Mouse (Mus musculus) forebrain, embryonic 15.5 days (tissue): ENCODE results near the gene Rprd1b. TPM values are rescaled to one million over a fixed set of nuclear protein-coding genes. Genes with fewer than 3 reads are reported as not detected.
A peak's percentile ranks its signal among the peaks of the same experiment; 100 is the strongest.

Experiments used
- ATAC-seq: fragments of 200-750 bp; cut with Nextera tagmentation; replicated peaks from 2 replicates; pipeline ENCODE4 v1.8.0; 2017; ENCODE audit warnings: mild to moderate bottlenecking, moderate TSS enrichment, moderate library complexity
- H3K27ac ChIP-seq: fragments of 300-500 bp; sonication (generic); replicated peaks from 2 replicates; pipeline ENCODE4 v1.5.1; 2015; ENCODE audit warnings: mild to moderate bottlenecking, inconsistent platforms
- H3K27me3 ChIP-seq: fragments of 300-500 bp; sonication (generic); 2 replicates; pipeline ENCODE4 v1.6.1; 2015; ENCODE audit warnings: inconsistent platforms
- H3K36me3 ChIP-seq: fragments of 300-500 bp; sonication (generic); 2 replicates; pipeline ENCODE4 v1.6.1; 2015; ENCODE audit warnings: mild to moderate bottlenecking, inconsistent platforms
- H3K4me1 ChIP-seq: fragments of 300-500 bp; sonication (generic); 2 replicates; pipeline ENCODE4 v1.6.1; 2015; ENCODE audit warnings: inconsistent platforms
- H3K4me2 ChIP-seq: fragments of 300-500 bp; sonication (generic); replicated peaks from 2 replicates; pipeline ENCODE4 v1.6.1; 2015; ENCODE audit warnings: mild to moderate bottlenecking, inconsistent platforms
- H3K4me3 ChIP-seq: fragments of 300-500 bp; sonication (generic); 2 replicates; pipeline ENCODE4 v1.5.1; 2015; ENCODE audit warnings: mild to moderate bottlenecking, inconsistent platforms
- H3K9ac ChIP-seq: fragments of 300-500 bp; sonication (generic); replicated peaks from 2 replicates; pipeline ENCODE4 v1.6.1; 2015; ENCODE audit warnings: mild to moderate bottlenecking, inconsistent platforms
- H3K9me3 ChIP-seq: fragments of 300-500 bp; sonication (generic); 2 replicates; pipeline ENCODE4 v1.6.1; 2016; ENCODE audit warnings: inconsistent platforms
- WGBS: fragments of 180-500 bp; shearing (Covaris S2); methylation state at CpG from one replicate; pipeline ENCODE4 v1.1.7; 2015; ENCODE audit warnings: mixed read lengths; 5-methylcytosine and 5-hydroxymethylcytosine counted together
- polyA plus RNA-seq: library from polyadenylated mRNA; unstranded; fragments of >200 nt; fragmentation: Nextera tagmentation; extraction: Ambion mirVana; gene quantifications from 2 replicates; pipeline ENCODE4 v1.2.1, GENCODE M21; 2015

The Rprd1b gene
- 38.9 and 44.1 TPM in 2 replicates for polyA plus RNA-seq

GRCm38 (mm10) chr2:158028354-158028863, at the start of gene Rprd1b, which contains the start of gene Tti1:
TSS of gene Rprd1b (plus strand) at chr2:158028497.
TSS of gene Tti1 (minus strand) at chr2:158028433.
- no peaks in the 10 kb centered on the region for H3K27me3 ChIP-seq
- H3K9me3 ChIP-seq: no peaks in the 10 kb centered on the region
- ATAC-seq: peak; percentile 96
- H3K4me2 ChIP-seq: peak within 1 kb of the TSS; percentile 83
- H3K36me3 ChIP-seq: no peaks in the 10 kb centered on the region
- peak within 1 kb of the TSS; percentile 84 for H3K9ac ChIP-seq
- peak within 1 kb of the TSS; percentile 85 for H3K4me3 ChIP-seq
- 2% methylated on average over 52 of the region's 52 CpGs for WGBS
- peaks cover 48% of the 10 kb centered on the region for H3K4me1 ChIP-seq
- peak within 1 kb of the TSS; percentile 88 for H3K27ac ChIP-seq

GRCm38 (mm10) chr2:157979241-157979640, 49.1 kb upstream of the Rprd1b start:
- Histone ChIP-seq H3K27me3 (no peaks in the 10 kb centered on the region), H3K27ac (no peak overlapping the region), H3K4me2 (no peak overlapping the region), H3K9me3 (no peaks in the 10 kb centered on the region), H3K4me1 (peaks cover 19% of the 10 kb centered on the region), H3K36me3 (0 out of 2 replicates have a peak, but pooled peaks cover 2% of the 10 kb centered on the region), H3K9ac (no peak overlapping the region), H3K4me3 (no peak overlapping the region)
- 54% methylated on average over 5 of the region's 5 CpGs for WGBS
- ATAC-seq: no peak

- peaks cover 25% of the 10 kb centered on the region for H3K4me1 ChIP-seq
- H3K36me3 ChIP-seq: 0 out of 2 replicates have a peak, but pooled peaks cover 2% of the 10 kb centered on the region
- no peak for ATAC-seq
- no peak overlapping the region for H3K4me2 ChIP-seq
- H3K27ac ChIP-seq: no peak overlapping the region
- no peaks in the 10 kb centered on the region for H3K9me3 ChIP-seq
- no peak overlapping the region for H3K4me3 ChIP-seq
- no peak overlapping the region for H3K9ac ChIP-seq
- no peaks in the 10 kb centered on the region for H3K27me3 ChIP-seq
- WGBS: 87% methylated on average over 3 of the region's 3 CpGs
Observed at GRCm38 (mm10) chr2:157982727-157983126, 45.6 kb upstream of the Rprd1b start.

GRCm38 (mm10) chr2:157983276-157983675, 45.0 kb upstream of the Rprd1b start:
- Histone ChIP-seq H3K4me3 (no peak overlapping the region), H3K9ac (no peak overlapping the region), H3K4me1 (peaks cover 31% of the 10 kb centered on the region), H3K27ac (no peak overlapping the region), H3K36me3 (0 out of 2 replicates have a peak, but pooled peaks cover 2% of the 10 kb centered on the region), H3K4me2 (no peak overlapping the region), H3K27me3 (no peaks in the 10 kb centered on the region), H3K9me3 (no peaks in the 10 kb centered on the region)
- no peak for ATAC-seq
- WGBS: 92% methylated on average over 4 of the region's 4 CpGs

- H3K27me3 ChIP-seq: no peaks in the 10 kb centered on the region
- H3K4me3 ChIP-seq: no peak overlapping the region
- peak overlapping the region; percentile 51 for H3K27ac ChIP-seq
- no peak for ATAC-seq
- H3K4me1 ChIP-seq: peaks cover 42% of the 10 kb centered on the region
- H3K9ac ChIP-seq: no peak overlapping the region
- H3K36me3 ChIP-seq: 0 out of 2 replicates have a peak, but pooled peaks cover 2% of the 10 kb centered on the region
- H3K4me2 ChIP-seq: no peak overlapping the region
- 62% methylated on average over 4 of the region's 4 CpGs for WGBS
- no peaks in the 10 kb centered on the region for H3K9me3 ChIP-seq
Observed at GRCm38 (mm10) chr2:157985611-157986010, 42.7 kb upstream of the Rprd1b start.

GRCm38 (mm10) chr2:157986235-157986634, 42.1 kb upstream of the Rprd1b start:
- Histone ChIP-seq H3K4me3 (no peak overlapping the region), H3K36me3 (0 out of 2 replicates have a peak, but pooled peaks cover 8% of the 10 kb centered on the region), H3K9ac (no peak overlapping the region), H3K9me3 (no peaks in the 10 kb centered on the region), H3K4me2 (no peak overlapping the region), H3K27ac (peak overlapping the region; percentile 51; the same call in 1 of the 2 replicates), H3K4me1 (peaks cover 42% of the 10 kb centered on the region), H3K27me3 (no peaks in the 10 kb centered on the region)
- no peak for ATAC-seq
- WGBS: 73% methylated on average over 6 of the region's 6 CpGs

GRCm38 (mm10) chr2:157988416-157989190, 39.7 kb upstream of the Rprd1b start:
- Histone ChIP-seq H3K9me3 (no peaks in the 10 kb centered on the region), H3K27me3 (no peaks in the 10 kb centered on the region), H3K4me1 (peaks cover 42% of the 10 kb centered on the region), H3K27ac (peak overlapping the region; percentile 68), H3K4me2 (no peak overlapping the region), H3K9ac (no peak overlapping the region), H3K36me3 (peaks cover 13% of the 10 kb centered on the region; the same call in 1 of the 2 replicates), H3K4me3 (no peak overlapping the region)
- ATAC-seq: no peak
- WGBS: 61% methylated on average over 7 of the region's 7 CpGs

- WGBS: 97% methylated on average over 2 of the region's 2 CpGs
- H3K4me2 ChIP-seq: no peak overlapping the region
- peaks cover 42% of the 10 kb centered on the region for H3K4me1 ChIP-seq
- no peaks in the 10 kb centered on the region for H3K27me3 ChIP-seq
- no peak overlapping the region for H3K4me3 ChIP-seq
- no peaks in the 10 kb centered on the region for H3K9me3 ChIP-seq
- no peak overlapping the region for H3K9ac ChIP-seq
- ATAC-seq: no peak
- no peak overlapping the region for H3K27ac ChIP-seq
- peaks cover 17% of the 10 kb centered on the region; the same call in 1 of the 2 replicates for H3K36me3 ChIP-seq
Observed at GRCm38 (mm10) chr2:157989946-157990345, 38.4 kb upstream of the Rprd1b start.

- H3K27ac ChIP-seq: no peak overlapping the region
Observed at GRCm38 (mm10) chr2:157991026-157991425, 37.3 kb upstream of the Rprd1b start.

GRCm38 (mm10) chr2:157992501-157992900, 35.8 kb upstream of the Rprd1b start:
- ATAC-seq: no peak
- Histone ChIP-seq H3K27ac (no peak overlapping the region), H3K9ac (no peak overlapping the region), H3K9me3 (no peaks in the 10 kb centered on the region), H3K36me3 (peaks cover 17% of the 10 kb centered on the region; the same call in 1 of the 2 replicates), H3K4me2 (no peak overlapping the region), H3K4me1 (peaks cover 18% of the 10 kb centered on the region), H3K4me3 (no peak overlapping the region), H3K27me3 (no peaks in the 10 kb centered on the region)
- WGBS: 93% methylated on average over 4 of the region's 4 CpGs

More at GRCm38 (mm10) chr2:157991026-157991425, 37.3 kb upstream of the Rprd1b start:
- Histone ChIP-seq H3K9ac (no peak overlapping the region), H3K4me1 (peaks cover 33% of the 10 kb centered on the region), H3K4me3 (no peak overlapping the region), H3K27me3 (no peaks in the 10 kb centered on the region), H3K36me3 (peaks cover 17% of the 10 kb centered on the region; the same call in 1 of the 2 replicates), H3K4me2 (no peak overlapping the region), H3K9me3 (no peaks in the 10 kb centered on the region)
- no peak for ATAC-seq
- WGBS: 74% methylated on average over 6 of the region's 6 CpGs

- H3K4me3 ChIP-seq: no peak overlapping the region
- H3K36me3 ChIP-seq: peaks cover 4% of the 10 kb centered on the region; the same call in 1 of the 2 replicates
- no peak overlapping the region for H3K4me2 ChIP-seq
- H3K4me1 ChIP-seq: no peaks in the 10 kb centered on the region
- ATAC-seq: no peak
- no peak overlapping the region for H3K27ac ChIP-seq
- H3K9ac ChIP-seq: no peak overlapping the region
- WGBS: 70% methylated on average over 3 of the region's 3 CpGs
- H3K27me3 ChIP-seq: no peaks in the 10 kb centered on the region
- H3K9me3 ChIP-seq: no peaks in the 10 kb centered on the region
Observed at GRCm38 (mm10) chr2:157998817-157999216, 29.5 kb upstream of the Rprd1b start.

GRCm38 (mm10) chr2:158004620-158005019, 23.7 kb upstream of the Rprd1b start:
- ATAC-seq: no peak
- Histone ChIP-seq H3K9me3 (no peaks in the 10 kb centered on the region), H3K9ac (no peak overlapping the region), H3K4me3 (no peak overlapping the region), H3K4me2 (no peak overlapping the region), H3K36me3 (peaks cover 19% of the 10 kb centered on the region; the same call in 1 of the 2 replicates), H3K27me3 (no peaks in the 10 kb centered on the region), H3K27ac (no peak overlapping the region), H3K4me1 (no peaks in the 10 kb centered on the region)
- WGBS: 88% methylated on average over 6 of the region's 6 CpGs
